Mouse (Mus musculus) ES-E14 (cell line): ENCODE measurements around the gene Dapl1.

Source experiments
- MAFK ChIP-seq: IDR thresholded peaks from 2 replicates; pipeline ENCODE4 v1.6.1; 2014; ENCODE audit warnings: mild to moderate bottlenecking, low read depth, low read length, inconsistent platforms; ENCODE audit not compliant: insufficient read depth
- ZNF384 ChIP-seq: IDR thresholded peaks from 2 replicates; pipeline ENCODE4 v1.6.1; 2012; ENCODE audit warnings: low read depth, low read length, inconsistent platforms

GRCm38 (mm10) chr2:59529574-59530080, 45.2 kb downstream of the Dapl1 start:
- TF ChIP-seq ZNF384 = no peak
- TF ChIP-seq MAFK = no peak
